Mouse (Mus musculus): ENCODE data around the gene Prune1. TPM values are rescaled to one million over a fixed set of nuclear protein-coding genes. Genes with fewer than 3 reads are reported as not detected.

Gene Prune1
- polyA plus RNA-seq, 1 experiment from 2014 or later: 16.1 TPM

GRCm38 (mm10) chr3:95293537-95293936 is 11.7 kb upstream of the Prune1 start:
- Histone ChIP-seq H3K27me3 (replicated peaks; ENCODE audit: control insufficient read depth, insufficient read depth, low read length) (no peaks in the 10 kb centered on the region), H3K4me1 (ENCODE audit: control insufficient read depth, insufficient read depth, low read length) (peaks cover 2% of the 10 kb centered on the region; the same call in 1 of the 2 replicates), H3K4me3 (ENCODE audit: low read length) (no peak overlapping the region), H3K4me2 (ENCODE audit: low read depth, low read length) (no peak overlapping the region), H3K36me3 (ENCODE audit: control insufficient read depth, insufficient read depth, low read length) (peaks cover 9% of the 10 kb centered on the region), H3K9me3 (ENCODE audit: control insufficient read depth, low read length) (no peaks in the 10 kb centered on the region), H3K9ac (ENCODE audit: low read depth, low read length) (no peak overlapping the region), H3K27ac (ENCODE audit: low read length) (no peak overlapping the region)
- ATAC-seq: no peak
- WGBS: 63% methylated on average over 11 of the region's 11 CpGs

GRCm38 (mm10) chr3:95292899-95293298 is 11.0 kb upstream of the Prune1 start:
- no peak overlapping the region for H3K27ac ChIP-seq (ENCODE audit: low read length)
- WGBS: 92% methylated on average over 2 of the region's 2 CpGs
- H3K4me1 ChIP-seq (ENCODE audit: control insufficient read depth, insufficient read depth, low read length): peaks cover 2% of the 10 kb centered on the region; the same call in 1 of the 2 replicates

GRCm38 (mm10) chr3:95291041-95291440 is 9.2 kb upstream of the Prune1 start:
- H3K27ac ChIP-seq (ENCODE audit: low read length): peak overlapping the region; percentile 5; the same call in 1 of the 2 replicates
- no peak overlapping the region for H3K4me3 ChIP-seq (ENCODE audit: low read length)
- WGBS: 69% methylated on average over 4 of the region's 4 CpGs
- peaks cover 4% of the 10 kb centered on the region for H3K36me3 ChIP-seq (ENCODE audit: control insufficient read depth, insufficient read depth, low read length)
- H3K9me3 ChIP-seq (ENCODE audit: control insufficient read depth, low read length): no peaks in the 10 kb centered on the region
- no peaks in the 10 kb centered on the region for H3K27me3 ChIP-seq (replicated peaks; ENCODE audit: control insufficient read depth, insufficient read depth, low read length)
- peaks cover 2% of the 10 kb centered on the region for H3K4me1 ChIP-seq (ENCODE audit: control insufficient read depth, insufficient read depth, low read length)
- no peak overlapping the region for H3K4me2 ChIP-seq (ENCODE audit: low read depth, low read length)
- peak; percentile 32; the same call in 1 of the 2 replicates for ATAC-seq
- no peak overlapping the region for H3K9ac ChIP-seq (ENCODE audit: low read depth, low read length)

More at GRCm38 (mm10) chr3:95292899-95293298, 11.0 kb upstream of the Prune1 start:
- Histone ChIP-seq H3K27me3 (replicated peaks; ENCODE audit: control insufficient read depth, insufficient read depth, low read length) (no peaks in the 10 kb centered on the region), H3K9me3 (ENCODE audit: control insufficient read depth, low read length) (no peaks in the 10 kb centered on the region), H3K9ac (ENCODE audit: low read depth, low read length) (no peak overlapping the region), H3K4me3 (ENCODE audit: low read length) (no peak overlapping the region), H3K4me2 (ENCODE audit: low read depth, low read length) (no peak overlapping the region), H3K36me3 (ENCODE audit: control insufficient read depth, insufficient read depth, low read length) (peaks cover 9% of the 10 kb centered on the region)
- no peak for ATAC-seq

DNA sequence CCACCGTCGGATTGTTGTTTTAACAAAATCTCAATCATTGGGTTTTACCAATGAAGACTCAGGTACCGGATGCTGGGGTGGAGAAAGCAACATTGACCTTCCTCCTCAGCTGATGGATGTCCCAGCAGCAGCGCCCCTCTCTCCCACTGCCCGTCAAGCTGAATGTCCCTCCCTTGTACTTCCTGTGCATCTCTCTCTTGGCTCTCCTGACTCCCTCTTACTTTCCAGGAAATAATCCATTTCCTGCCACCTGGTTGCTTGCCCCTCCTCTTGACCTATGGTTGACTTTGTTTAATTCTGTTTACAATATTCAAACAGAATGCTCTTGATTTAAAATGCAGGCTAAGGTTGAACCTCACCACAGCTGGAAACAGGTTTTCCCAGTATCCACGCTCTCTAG is 8.3 kb upstream of the Prune1 start:
- Histone ChIP-seq H3K9me3 (ENCODE audit: control insufficient read depth, low read length) (no peaks in the 10 kb centered on the region), H3K4me1 (ENCODE audit: control insufficient read depth, insufficient read depth, low read length) (peaks cover 11% of the 10 kb centered on the region), H3K9ac (ENCODE audit: low read depth, low read length) (no peak overlapping the region), H3K4me3 (ENCODE audit: low read length) (no peak overlapping the region), H3K27me3 (replicated peaks; ENCODE audit: control insufficient read depth, insufficient read depth, low read length) (no peaks in the 10 kb centered on the region), H3K27ac (ENCODE audit: low read length) (no peak overlapping the region), H3K36me3 (ENCODE audit: control insufficient read depth, insufficient read depth, low read length) (peaks cover 4% of the 10 kb centered on the region), H3K4me2 (ENCODE audit: low read depth, low read length) (no peak overlapping the region)
- no peak for ATAC-seq
- WGBS: 57% methylated on average over 6 of the region's 6 CpGs

GRCm38 (mm10) chr3:95289419-95289818 is 7.5 kb upstream of the Prune1 start:
- 93% methylated on average over 4 of the region's 4 CpGs for WGBS
- Histone ChIP-seq H3K36me3 (ENCODE audit: control insufficient read depth, insufficient read depth, low read length) (peaks cover 4% of the 10 kb centered on the region), H3K27ac (ENCODE audit: low read length) (no peak overlapping the region), H3K4me1 (ENCODE audit: control insufficient read depth, insufficient read depth, low read length) (peaks cover 17% of the 10 kb centered on the region), H3K9me3 (ENCODE audit: control insufficient read depth, low read length) (no peaks in the 10 kb centered on the region), H3K27me3 (replicated peaks; ENCODE audit: control insufficient read depth, insufficient read depth, low read length) (no peaks in the 10 kb centered on the region), H3K4me3 (ENCODE audit: low read length) (no peak overlapping the region), H3K9ac (ENCODE audit: low read depth, low read length) (no peak overlapping the region), H3K4me2 (ENCODE audit: low read depth, low read length) (no peak overlapping the region)
- ATAC-seq: no peak

DNA sequence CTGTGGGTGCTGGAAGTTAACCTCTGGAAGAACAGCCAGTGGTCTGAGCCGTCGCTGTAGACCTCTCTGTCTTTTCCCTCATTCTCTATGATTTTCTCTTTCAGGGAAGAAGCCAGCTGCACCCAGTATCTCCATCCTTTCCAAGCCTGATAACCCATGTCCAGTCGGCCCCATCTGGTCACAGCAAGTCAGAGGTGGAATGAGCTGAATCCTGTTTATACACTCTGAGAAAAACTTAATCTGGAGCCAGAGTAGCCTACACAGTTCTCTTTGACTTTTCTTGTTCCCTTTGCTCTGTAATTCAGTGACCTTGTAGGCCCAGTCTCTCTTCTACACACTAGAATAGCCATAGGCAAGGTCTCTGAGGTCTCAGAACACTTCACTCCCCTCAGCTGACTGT is 5.7 kb upstream of the Prune1 start:
- Histone ChIP-seq H3K27me3 (replicated peaks; ENCODE audit: control insufficient read depth, insufficient read depth, low read length) (no peaks in the 10 kb centered on the region), H3K4me1 (ENCODE audit: control insufficient read depth, insufficient read depth, low read length) (peaks cover 23% of the 10 kb centered on the region), H3K27ac (ENCODE audit: low read length) (no peak overlapping the region), H3K36me3 (ENCODE audit: control insufficient read depth, insufficient read depth, low read length) (no peaks in the 10 kb centered on the region; the same call in 1 of the 2 replicates), H3K4me2 (ENCODE audit: low read depth, low read length) (no peak overlapping the region), H3K9me3 (ENCODE audit: control insufficient read depth, low read length) (no peaks in the 10 kb centered on the region), H3K9ac (ENCODE audit: low read depth, low read length) (no peak overlapping the region), H3K4me3 (ENCODE audit: low read length) (no peak overlapping the region)
- 84% methylated on average over 3 of the region's 3 CpGs for WGBS
- no peak for ATAC-seq

DNA sequence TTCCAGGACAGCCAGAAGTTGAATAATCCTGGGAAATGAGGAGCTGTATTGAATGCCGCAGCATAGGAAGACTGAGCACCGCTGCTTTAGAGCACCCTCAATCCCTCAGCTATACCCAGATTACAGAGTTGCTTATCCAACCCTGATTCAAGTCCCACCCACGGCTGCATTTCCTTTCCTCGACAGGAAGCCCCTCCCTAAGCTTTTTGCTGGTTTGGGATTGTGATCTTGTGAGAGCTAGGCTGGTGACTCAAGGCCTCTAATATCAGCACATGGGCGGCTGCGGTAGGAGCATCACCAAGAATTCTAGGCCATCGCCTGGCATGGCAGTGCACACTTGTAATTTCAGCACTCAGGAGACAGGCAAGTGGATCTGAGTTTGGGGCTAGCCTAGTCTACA is 4.6 kb upstream of the Prune1 start:
- Histone ChIP-seq H3K4me3 (ENCODE audit: low read length) (no peak overlapping the region), H3K9ac (ENCODE audit: low read depth, low read length) (no peak overlapping the region), H3K4me2 (ENCODE audit: low read depth, low read length) (no peak overlapping the region), H3K9me3 (ENCODE audit: control insufficient read depth, low read length) (no peaks in the 10 kb centered on the region), H3K4me1 (ENCODE audit: control insufficient read depth, insufficient read depth, low read length) (peaks cover 23% of the 10 kb centered on the region), H3K36me3 (ENCODE audit: control insufficient read depth, insufficient read depth, low read length) (no peaks in the 10 kb centered on the region; the same call in 1 of the 2 replicates), H3K27me3 (replicated peaks; ENCODE audit: control insufficient read depth, insufficient read depth, low read length) (no peaks in the 10 kb centered on the region), H3K27ac (ENCODE audit: low read length) (no peak overlapping the region)
- 81% methylated on average over 7 of the region's 7 CpGs for WGBS
- no peak for ATAC-seq

GRCm38 (mm10) chr3:95286011-95286410 is 4.1 kb upstream of the Prune1 start:
- H3K4me2 ChIP-seq (ENCODE audit: low read depth, low read length): no peak overlapping the region
- no peaks in the 10 kb centered on the region for H3K27me3 ChIP-seq (replicated peaks; ENCODE audit: control insufficient read depth, insufficient read depth, low read length)
- 59% methylated on average over 5 of the region's 5 CpGs for WGBS
- peak overlapping the region; percentile 13; the same call in 1 of the 2 replicates for H3K27ac ChIP-seq (ENCODE audit: low read length)
- no peak overlapping the region for H3K9ac ChIP-seq (ENCODE audit: low read depth, low read length)
- H3K36me3 ChIP-seq (ENCODE audit: control insufficient read depth, insufficient read depth, low read length): no peaks in the 10 kb centered on the region; the same call in 1 of the 2 replicates
- H3K4me3 ChIP-seq (ENCODE audit: low read length): no peak overlapping the region
- no peak for ATAC-seq
- no peaks in the 10 kb centered on the region for H3K9me3 ChIP-seq (ENCODE audit: control insufficient read depth, low read length)
- peaks cover 23% of the 10 kb centered on the region for H3K4me1 ChIP-seq (ENCODE audit: control insufficient read depth, insufficient read depth, low read length)

DNA sequence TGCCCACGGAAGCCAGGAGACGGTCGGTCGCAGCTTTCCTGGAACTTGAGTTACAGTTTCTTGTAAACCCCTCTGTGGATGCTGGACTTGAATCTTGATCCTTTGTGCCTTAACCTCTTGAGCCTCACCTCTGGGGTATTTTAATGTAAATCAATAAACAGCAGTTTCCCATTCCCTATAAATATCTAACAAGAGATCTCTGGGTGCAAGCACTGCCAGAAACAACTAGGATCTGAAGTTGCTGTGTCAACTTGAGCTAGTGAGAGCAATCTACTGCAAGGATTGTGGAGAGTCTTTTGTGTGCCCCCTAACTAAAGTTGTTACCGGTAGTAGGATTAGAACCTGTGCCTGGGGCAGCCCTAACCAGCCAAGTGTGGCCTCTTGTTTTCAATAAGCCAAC is 3.5 kb upstream of the Prune1 start:
- H3K36me3 ChIP-seq (ENCODE audit: control insufficient read depth, insufficient read depth, low read length): no peaks in the 10 kb centered on the region; the same call in 1 of the 2 replicates
- no peak overlapping the region for H3K4me3 ChIP-seq (ENCODE audit: low read length)
- no peaks in the 10 kb centered on the region for H3K9me3 ChIP-seq (ENCODE audit: control insufficient read depth, low read length)
- ATAC-seq: no peak
- 89% methylated on average over 5 of the region's 5 CpGs for WGBS
- no peaks in the 10 kb centered on the region for H3K27me3 ChIP-seq (replicated peaks; ENCODE audit: control insufficient read depth, insufficient read depth, low read length)
- H3K27ac ChIP-seq (ENCODE audit: low read length): no peak overlapping the region
- no peak overlapping the region for H3K4me2 ChIP-seq (ENCODE audit: low read depth, low read length)
- H3K4me1 ChIP-seq (ENCODE audit: control insufficient read depth, insufficient read depth, low read length): peaks cover 27% of the 10 kb centered on the region
- H3K9ac ChIP-seq (ENCODE audit: low read depth, low read length): no peak overlapping the region

Measured in intestine, embryonic 16.5 days (tissue).